Comparison of ENCODE assay signal across 21 mouse cellular contexts in the genomic region with DNA sequence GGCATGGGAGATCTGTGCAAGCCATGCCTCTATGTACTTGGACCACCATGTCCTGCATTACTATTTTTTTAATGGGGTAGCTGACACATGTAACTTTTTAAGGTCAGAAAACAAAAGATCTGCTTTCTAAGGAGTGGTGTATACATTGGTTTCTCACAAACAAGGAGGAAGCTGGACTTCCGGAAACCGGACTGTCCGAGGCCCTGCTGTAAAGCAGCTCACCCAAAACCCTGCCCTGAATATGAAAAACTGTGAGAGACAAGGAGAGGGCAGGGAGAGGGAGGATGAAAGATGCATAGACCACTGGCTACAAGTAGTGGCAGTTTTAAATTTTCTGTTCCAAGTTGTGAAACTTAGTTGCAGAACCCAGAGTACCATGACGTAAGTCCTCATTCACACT. TPM values are rescaled to one million over a fixed set of nuclear protein-coding genes. Genes with fewer than 3 reads are reported as not detected.
DNase-seq lines count a peak whose midpoint lies in the region; TF ChIP-seq lines count a peak whose summit lies in the region.
"Had no signal": no experiment of that assay in that cellular context is flagged by ENCODE, and none has a peak within 500 bp of the region (broad histone marks: within the 10 kb centered on the region; RNA-seq: fewer than 3 reads in every experiment).

No protein-coding gene starts in this region.

- peaks cover 72% of the 10 kb centered on the region for H3K4me1 ChIP-seq in E14TG2a.4 (replicated peaks; ENCODE audit: low read depth, low read length)
- H3K4me1 ChIP-seq in embryonic fibroblast, embryonic 13.5 days (ENCODE audit: control insufficient read depth, insufficient read depth, low read length) = no peaks in the 10 kb centered on the region; the same call in 1 of the 2 replicates
- H3K4me1 ChIP-seq: hindbrain, embryonic 13.5 days; intestine, embryonic 15.5 days had no signal

- DNase-seq in heart, adult 11 months = peak; percentile 86
- no peak for DNase-seq in heart, postnatal 25 days (ENCODE audit: low spot score)
- DNase-seq in frontal cortex, postnatal 10 days (ENCODE audit: low spot score in 2 of 2) = no peak
- no peak for DNase-seq in cerebellum, postnatal 36 days
- DNase-seq: adrenal gland, postnatal 10 days; adrenal gland, postnatal 36 days; cerebellum, adult 11 months; cerebellum, adult 2 months; cerebellum, adult 9-11 months; cerebellum, postnatal 25 days; forebrain, postnatal 0 days; gastrocnemius, postnatal 25 days; heart, postnatal 36 days; kidney, adult 18-20 months had no signal

- H3K27me3 ChIP-seq in E14TG2a.4 (ENCODE audit: insufficient read depth, low read length) = no peaks in the 10 kb centered on the region
- H3K27me3 ChIP-seq: hindbrain, embryonic 13.5 days; intestine, embryonic 15.5 days; Patski had no signal

- H3K9me3 ChIP-seq in E14TG2a.4 (ENCODE audit: low read length) = no peaks in the 10 kb centered on the region
- H3K9me3 ChIP-seq: hindbrain, embryonic 10.5 days; hindbrain, embryonic 13.5 days; intestine, embryonic 15.5 days had no signal

- peak overlapping the region; percentile 3; the same call in 1 of the 2 replicates for H3K4me3 ChIP-seq in E14TG2a.4 (replicated peaks; ENCODE audit: low read length)
- H3K4me3 ChIP-seq in embryonic fibroblast, embryonic 13.5 days (ENCODE audit: insufficient read depth, low read length) = peak overlapping the region; percentile 41
- H3K4me3 ChIP-seq: hindbrain, embryonic 10.5 days; hindbrain, embryonic 13.5 days; intestine, embryonic 15.5 days had no signal

- H3K36me3 ChIP-seq in E14TG2a.4 (ENCODE audit: insufficient read depth, low read length) = no peaks in the 10 kb centered on the region
- H3K36me3 ChIP-seq: hindbrain, embryonic 10.5 days; hindbrain, embryonic 13.5 days; intestine, embryonic 15.5 days had no signal

- intact Hi-C loops in heart, postnatal 25 days (cut with DNase I) = no loop called here

- no peak for TF ChIP-seq CTCF in E14TG2a.4 (conservative IDR thresholded peaks at IDR 0.05; ENCODE audit: low read length)
- no peak for TF ChIP-seq CTCF in embryonic fibroblast, embryonic 13.5 days (IDR thresholded peaks at IDR 0.05; ENCODE audit: borderline replicate concordance, insufficient read depth, low read length)

- H3K27ac ChIP-seq in embryonic fibroblast, embryonic 13.5 days (ENCODE audit: insufficient read depth, low read length) = no peak overlapping the region
- H3K27ac ChIP-seq: hindbrain, embryonic 10.5 days; hindbrain, embryonic 13.5 days; intestine, embryonic 15.5 days had no signal

- TF ChIP-seq POLR2A in embryonic fibroblast, embryonic 13.5 days (IDR thresholded peaks at IDR 0.05; ENCODE audit: low read depth, low read length) = no peak

RNA-seq across cellular contexts. Expression of gene Cd80, which starts 4.6 kb away (rescaled TPM):
- under 1 TPM; 0.16 to 0.53 TPM for total RNA-seq in heart, postnatal 25 days (2021)
- 22.9 and 62.4 TPM in 2 replicates for polyA plus RNA-seq in embryonic fibroblast, embryonic 13.5 days (2011; ENCODE audit: insufficient read length, low read depth, missing spikeins)

RNA-seq across cellular contexts. Expression of gene Adprh, which starts 7.5 kb away (rescaled TPM):
- 10 to 100 TPM; 25.8 to 28.0 TPM for total RNA-seq in heart, postnatal 25 days (2021)
- polyA plus RNA-seq in embryonic fibroblast, embryonic 13.5 days (2011; ENCODE audit: insufficient read length, low read depth, missing spikeins) = 53.9 and 66.6 TPM in 2 replicates

RNA-seq across cellular contexts. Expression of gene Pla1a, which starts 27.0 kb away (rescaled TPM):
- 1 to 10 TPM; 6.5 to 8.4 TPM for total RNA-seq in heart, postnatal 25 days (2021)
- polyA plus RNA-seq in embryonic fibroblast, embryonic 13.5 days (2011; ENCODE audit: insufficient read length, low read depth, missing spikeins) = 1.2 and 2.2 TPM in 2 replicates
- polyA plus RNA-seq: embryonic facial prominence, embryonic 11.5 days had no signal
